Mouse (Mus musculus): ENCODE data around the gene Ptar1. TPM values are rescaled to one million over a fixed set of nuclear protein-coding genes. Genes with fewer than 3 reads are reported as not detected.
"Not testable (repeated sequence)": the region's sequence is repeated elsewhere in the genome, so short reads cannot be mapped to it uniquely, and the experiment has no call there.

Gene Ptar1
- polyA plus RNA-seq, 1 experiment from 2014 or later = 5.0 TPM

DNA sequence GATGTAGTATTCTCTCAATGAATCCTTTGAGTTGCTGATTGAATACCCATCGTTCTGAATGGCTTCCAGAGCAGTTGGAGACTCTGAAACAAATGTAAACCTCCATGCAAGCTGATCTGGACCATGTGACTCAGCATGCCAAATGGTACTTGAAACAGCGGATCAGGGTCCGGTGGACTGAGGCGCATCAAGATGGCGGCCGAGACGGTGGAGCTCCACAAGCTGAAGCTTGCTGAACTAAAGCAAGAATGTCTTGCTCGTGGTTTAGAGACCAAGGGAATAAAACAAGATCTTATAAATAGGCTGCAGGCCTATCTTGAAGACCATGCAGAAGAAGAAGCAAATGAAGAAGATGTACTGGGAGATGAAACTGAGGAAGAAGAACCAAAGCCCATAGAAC, 11.6 kb upstream of the Ptar1 start:
- WGBS = 90% methylated on average over 8 of the region's 8 CpGs
- H3K36me3 ChIP-seq; H3K27ac ChIP-seq (replicated peaks); H3K4me2 ChIP-seq (replicated peaks); H3K4me1 ChIP-seq; H3K4me3 ChIP-seq (replicated peaks); ATAC-seq (ENCODE audit: insufficient number of reproducible peaks, low FRiP score, low TSS enrichment, low read depth); H3K9me3 ChIP-seq (replicated peaks); H3K27me3 ChIP-seq; H3K9ac ChIP-seq: not testable (repeated sequence)

- Histone ChIP-seq H3K9me3 (replicated peaks) (no peaks in the 10 kb centered on the region), H3K27ac (replicated peaks) (peak overlapping the region; percentile 94), H3K4me2 (replicated peaks) (peak overlapping the region; percentile 67), H3K4me1 (peaks cover 6% of the 10 kb centered on the region; the same call in 1 of the 2 replicates), H3K36me3 (no peaks in the 10 kb centered on the region), H3K27me3 (no peaks in the 10 kb centered on the region), H3K9ac (peak overlapping the region; percentile 93), H3K4me3 (replicated peaks) (peak overlapping the region; percentile 89)
- under 1% methylated on average over 14 of the region's 14 CpGs for WGBS
- peak; percentile 41; the same call in 1 of the 2 replicates for ATAC-seq (ENCODE audit: insufficient number of reproducible peaks, low FRiP score, low TSS enrichment, low read depth)
Observed at GRCm38 (mm10) chr19:23686962-23687295, 300 bp upstream of the Ptar1 start.

DNA sequence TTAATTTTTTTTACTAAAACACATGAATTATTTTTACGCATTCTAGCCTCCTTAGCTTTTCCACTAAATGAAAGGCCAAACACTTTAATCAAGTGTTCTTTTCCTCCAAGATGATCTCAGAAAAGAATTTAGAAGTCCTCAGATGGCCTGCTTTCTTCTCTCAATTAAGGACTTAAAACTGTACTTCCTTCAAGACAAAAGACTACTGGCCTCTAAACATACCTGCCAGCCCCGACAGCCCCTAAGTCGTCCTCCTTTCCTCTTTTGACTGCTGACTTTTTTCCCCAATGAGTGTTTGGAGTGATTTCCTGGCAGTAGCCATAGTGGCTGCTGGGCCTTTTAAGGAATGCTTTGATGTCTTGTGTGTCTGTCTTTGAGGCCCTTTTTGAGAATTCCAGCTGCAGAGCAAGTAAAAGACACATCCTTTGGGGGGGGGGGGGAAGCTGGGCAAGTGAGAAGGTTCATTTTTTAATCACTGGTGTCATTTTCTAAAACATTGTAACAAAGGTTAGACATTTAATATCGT, 1.3 kb downstream of the Ptar1 start:
- no peak overlapping the region for H3K9ac ChIP-seq
- no peaks in the 10 kb centered on the region for H3K27me3 ChIP-seq
- H3K36me3 ChIP-seq = no peaks in the 10 kb centered on the region
- no peaks in the 10 kb centered on the region for H3K9me3 ChIP-seq (replicated peaks)
- no peak for ATAC-seq (ENCODE audit: insufficient number of reproducible peaks, low FRiP score, low TSS enrichment, low read depth)
- H3K4me3 ChIP-seq (replicated peaks) = peak overlapping the region; percentile 89
- peaks cover 6% of the 10 kb centered on the region; the same call in 1 of the 2 replicates for H3K4me1 ChIP-seq
- 0 out of 2 replicates have a peak overlapping the region, but pooled peaks have one; percentile 39 for H3K27ac ChIP-seq (replicated peaks)
- 19% methylated on average over 4 of the region's 4 CpGs for WGBS
- peak overlapping the region; percentile 67 for H3K4me2 ChIP-seq (replicated peaks)

DNA sequence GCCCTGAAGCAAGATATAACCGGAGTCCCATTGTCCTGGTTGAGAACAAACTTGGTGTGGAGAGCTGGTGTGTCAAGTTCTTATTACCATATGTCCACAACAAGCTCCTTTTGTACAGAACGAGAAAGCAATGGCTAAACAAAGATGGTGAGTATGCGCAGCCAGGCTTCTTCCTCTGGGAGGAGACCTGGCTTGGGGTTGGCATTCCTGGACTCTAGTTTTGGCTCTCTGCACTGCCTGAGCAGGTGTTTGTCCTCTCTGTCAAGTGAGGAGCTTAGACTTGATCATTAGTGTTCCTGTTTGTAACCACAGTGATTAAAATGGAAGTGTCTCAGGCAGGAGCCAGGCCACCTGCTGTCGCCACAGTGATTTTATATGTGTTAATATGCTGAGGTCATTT, 7.1 kb downstream of the Ptar1 start:
- 69% methylated on average over 4 of the region's 4 CpGs for WGBS
- peaks cover 3% of the 10 kb centered on the region; the same call in 1 of the 2 replicates for H3K4me1 ChIP-seq
- no peak overlapping the region for H3K27ac ChIP-seq (replicated peaks)
- no peak overlapping the region for H3K4me2 ChIP-seq (replicated peaks)
- no peak overlapping the region for H3K9ac ChIP-seq
- no peaks in the 10 kb centered on the region for H3K9me3 ChIP-seq (replicated peaks)
- H3K4me3 ChIP-seq (replicated peaks) = no peak overlapping the region
- H3K27me3 ChIP-seq = no peaks in the 10 kb centered on the region
- H3K36me3 ChIP-seq = peaks cover 26% of the 10 kb centered on the region
- no peak for ATAC-seq (ENCODE audit: insufficient number of reproducible peaks, low FRiP score, low TSS enrichment, low read depth)

DNA sequence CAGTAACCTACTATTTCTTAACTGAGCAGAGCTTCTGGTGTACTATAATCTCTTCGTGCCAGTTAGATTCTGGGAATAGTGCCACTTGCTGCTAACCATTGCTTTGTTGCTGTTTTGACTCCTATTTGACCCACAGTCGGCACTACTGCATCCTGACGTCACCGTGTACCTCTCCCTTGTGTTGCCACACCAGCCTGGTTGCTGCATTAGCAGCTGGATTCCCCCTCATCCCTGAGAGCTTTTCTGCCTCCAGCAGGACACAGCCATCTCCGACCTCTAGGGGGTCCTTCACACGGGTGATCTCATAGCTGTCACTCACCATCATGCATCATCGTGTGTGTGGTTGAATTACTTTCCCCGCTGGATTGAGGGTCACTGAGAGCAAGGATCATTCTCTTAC, 10.6 kb downstream of the Ptar1 start:
- H3K4me2 ChIP-seq (replicated peaks) = no peak overlapping the region
- H3K27me3 ChIP-seq = no peaks in the 10 kb centered on the region
- H3K36me3 ChIP-seq = peaks cover 39% of the 10 kb centered on the region
- 76% methylated on average over 8 of the region's 8 CpGs for WGBS
- no peak overlapping the region for H3K4me3 ChIP-seq (replicated peaks)
- no peak for ATAC-seq (ENCODE audit: insufficient number of reproducible peaks, low FRiP score, low TSS enrichment, low read depth)
- H3K27ac ChIP-seq (replicated peaks) = no peak overlapping the region
- H3K4me1 ChIP-seq = no peaks in the 10 kb centered on the region
- H3K9ac ChIP-seq = no peak overlapping the region
- H3K9me3 ChIP-seq (replicated peaks) = no peaks in the 10 kb centered on the region

- no peak overlapping the region for H3K9ac ChIP-seq
- H3K27me3 ChIP-seq = no peaks in the 10 kb centered on the region
- no peak overlapping the region for H3K4me3 ChIP-seq (replicated peaks)
- no peaks in the 10 kb centered on the region for H3K9me3 ChIP-seq (replicated peaks)
- no peak overlapping the region for H3K27ac ChIP-seq (replicated peaks)
- peaks cover 42% of the 10 kb centered on the region for H3K36me3 ChIP-seq
- no peaks in the 10 kb centered on the region for H3K4me1 ChIP-seq
- 80% methylated on average over 7 of the region's 7 CpGs for WGBS
- no peak for ATAC-seq (ENCODE audit: insufficient number of reproducible peaks, low FRiP score, low TSS enrichment, low read depth)
- no peak overlapping the region for H3K4me2 ChIP-seq (replicated peaks)
Observed at GRCm38 (mm10) chr19:23698366-23698765, 11.1 kb downstream of the Ptar1 start.

- no peak overlapping the region for H3K27ac ChIP-seq (replicated peaks)
- H3K9me3 ChIP-seq (replicated peaks) = no peaks in the 10 kb centered on the region
- peaks cover 45% of the 10 kb centered on the region for H3K36me3 ChIP-seq
- no peaks in the 10 kb centered on the region for H3K4me1 ChIP-seq
- H3K4me3 ChIP-seq (replicated peaks) = no peak overlapping the region
- no peaks in the 10 kb centered on the region for H3K27me3 ChIP-seq
- 83% methylated on average over 4 of the region's 4 CpGs for WGBS
- H3K9ac ChIP-seq = no peak overlapping the region
- no peak overlapping the region for H3K4me2 ChIP-seq (replicated peaks)
- ATAC-seq (ENCODE audit: insufficient number of reproducible peaks, low FRiP score, low TSS enrichment, low read depth) = no peak
Observed at GRCm38 (mm10) chr19:23699131-23699530, 11.9 kb downstream of the Ptar1 start.

GRCm38 (mm10) chr19:23702896-23703295, 15.7 kb downstream of the Ptar1 start:
- no peak overlapping the region for H3K4me3 ChIP-seq (replicated peaks)
- no peaks in the 10 kb centered on the region for H3K4me1 ChIP-seq
- H3K27ac ChIP-seq (replicated peaks) = no peak overlapping the region
- no peaks in the 10 kb centered on the region for H3K9me3 ChIP-seq (replicated peaks)
- H3K9ac ChIP-seq = no peak overlapping the region
- H3K27me3 ChIP-seq = no peaks in the 10 kb centered on the region
- WGBS = 86% methylated on average over 10 of the region's 10 CpGs
- no peak overlapping the region for H3K4me2 ChIP-seq (replicated peaks)
- no peak for ATAC-seq (ENCODE audit: insufficient number of reproducible peaks, low FRiP score, low TSS enrichment, low read depth)
- H3K36me3 ChIP-seq = peaks cover 36% of the 10 kb centered on the region

GRCm38 (mm10) chr19:23705383-23705782, 18.2 kb downstream of the Ptar1 start:
- no peak overlapping the region for H3K9ac ChIP-seq
- no peaks in the 10 kb centered on the region for H3K4me1 ChIP-seq
- no peaks in the 10 kb centered on the region for H3K27me3 ChIP-seq
- H3K4me2 ChIP-seq (replicated peaks) = no peak overlapping the region
- no peak overlapping the region for H3K4me3 ChIP-seq (replicated peaks)
- no peak for ATAC-seq (ENCODE audit: insufficient number of reproducible peaks, low FRiP score, low TSS enrichment, low read depth)
- H3K27ac ChIP-seq (replicated peaks) = no peak overlapping the region
- peaks cover 44% of the 10 kb centered on the region for H3K36me3 ChIP-seq
- H3K9me3 ChIP-seq (replicated peaks) = no peaks in the 10 kb centered on the region
- WGBS = 89% methylated on average over 5 of the region's 5 CpGs

DNA sequence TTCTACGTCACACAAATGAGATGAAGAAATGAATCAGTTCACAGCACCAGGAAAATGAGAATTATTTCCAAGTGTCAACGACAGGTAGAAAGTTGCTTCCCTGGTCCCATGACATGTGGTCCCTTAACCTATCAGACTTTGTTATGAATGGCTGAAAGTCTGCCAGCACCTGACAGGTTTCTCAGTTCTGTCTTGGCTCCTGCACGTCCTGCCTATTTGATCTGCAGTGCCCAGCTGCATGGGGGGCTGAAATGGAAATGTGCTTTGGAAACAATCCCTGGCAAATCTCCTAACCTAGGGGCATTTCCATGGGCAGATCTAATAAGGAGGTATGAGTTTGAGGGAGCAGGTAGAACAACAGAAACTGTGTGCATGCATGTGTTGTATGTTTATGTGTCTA, 59.3 kb downstream of the Ptar1 start:
- ATAC-seq (ENCODE audit: insufficient number of reproducible peaks, low FRiP score, low TSS enrichment, low read depth) = no peak
- no peaks in the 10 kb centered on the region for H3K36me3 ChIP-seq
- H3K4me1 ChIP-seq = no peaks in the 10 kb centered on the region
- no peaks in the 10 kb centered on the region for H3K27me3 ChIP-seq
- no peak overlapping the region for H3K4me3 ChIP-seq (replicated peaks)
- H3K9ac ChIP-seq = no peak overlapping the region
- WGBS = 69% methylated on average over 3 of the region's 3 CpGs
- no peaks in the 10 kb centered on the region for H3K9me3 ChIP-seq (replicated peaks)
- H3K4me2 ChIP-seq (replicated peaks) = no peak overlapping the region
- no peak overlapping the region for H3K27ac ChIP-seq (replicated peaks)

DNA sequence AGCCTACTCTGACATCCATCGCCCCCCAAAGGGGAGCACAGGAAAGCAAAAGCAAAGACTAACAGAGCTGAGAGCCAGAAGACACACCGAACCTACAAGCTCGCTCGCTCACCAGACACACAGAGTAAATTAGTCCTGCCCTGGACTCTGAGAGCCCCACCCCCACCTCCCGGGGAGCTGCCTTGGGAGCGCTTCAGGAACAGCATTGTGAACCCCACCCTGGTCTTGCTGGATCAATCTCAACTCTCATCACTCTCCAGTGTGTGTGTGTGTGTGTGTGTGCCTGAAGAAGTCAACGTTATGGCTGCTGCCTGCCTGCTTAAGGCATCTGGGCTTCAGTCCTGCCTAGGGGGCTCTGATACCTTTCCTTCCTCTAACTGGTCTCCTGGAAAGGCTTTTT, 69.8 kb downstream of the Ptar1 start:
- no peaks in the 10 kb centered on the region for H3K9me3 ChIP-seq (replicated peaks)
- peaks cover 13% of the 10 kb centered on the region for H3K27me3 ChIP-seq
- peak overlapping the region; percentile 30; the same call in 1 of the 2 replicates for H3K4me2 ChIP-seq (replicated peaks)
- WGBS = 10% methylated on average over 7 of the region's 7 CpGs
- ATAC-seq (ENCODE audit: insufficient number of reproducible peaks, low FRiP score, low TSS enrichment, low read depth) = no peak
- H3K4me3 ChIP-seq (replicated peaks) = no peak overlapping the region
- H3K4me1 ChIP-seq = peaks cover 4% of the 10 kb centered on the region; the same call in 1 of the 2 replicates
- H3K36me3 ChIP-seq = no peaks in the 10 kb centered on the region
- H3K27ac ChIP-seq (replicated peaks) = no peak overlapping the region
- H3K9ac ChIP-seq = no peak overlapping the region

GRCm38 (mm10) chr19:23757961-23758553, 70.8 kb downstream of the Ptar1 start:
- Histone ChIP-seq H3K4me3 (replicated peaks) (peak overlapping the region; percentile 73), H3K4me1 (peaks cover 4% of the 10 kb centered on the region; the same call in 1 of the 2 replicates), H3K27me3 (peaks cover 13% of the 10 kb centered on the region), H3K36me3 (no peaks in the 10 kb centered on the region), H3K4me2 (replicated peaks) (peak overlapping the region; percentile 88), H3K27ac (replicated peaks) (peak overlapping the region; percentile 87), H3K9ac (peak overlapping the region; percentile 66), H3K9me3 (replicated peaks) (no peaks in the 10 kb centered on the region)
- WGBS = under 1% methylated on average over 40 of the region's 40 CpGs
- ATAC-seq (ENCODE audit: insufficient number of reproducible peaks, low FRiP score, low TSS enrichment, low read depth) = peak; percentile 87
